Mouse (Mus musculus) midbrain, postnatal 0 days (tissue): Measurements from ENCODE around the gene Ptprm. TPM values are rescaled to one million over a fixed set of nuclear protein-coding genes. Genes with fewer than 3 reads are reported as not detected.

Experiments used
- ATAC-seq: fragments of 200-750 bp; cut with Nextera tagmentation; 2 replicates; pipeline ENCODE4 v1.8.0; 2017; ENCODE audit warnings: moderate number of reproducible peaks, mild to moderate bottlenecking, moderate TSS enrichment, moderate library complexity; ENCODE audit not compliant: low FRiP score
- DNase-seq: peaks from one replicate; pipeline ENCODE4 v3.0.0-alpha.2; 2015; ENCODE audit warnings: low spot score
- H3K27ac ChIP-seq: fragments of 300-500 bp; sonication (generic); 2 replicates; pipeline ENCODE4 v1.5.1; 2014; ENCODE audit warnings: low read depth, mild to moderate bottlenecking, low read length, mixed read lengths
- H3K27me3 ChIP-seq: fragments of 300-500 bp; sonication (generic); 2 replicates; pipeline ENCODE4 v1.6.1; 2014; ENCODE audit warnings: low read length, control low read depth, mixed read lengths; ENCODE audit not compliant: insufficient read depth
- H3K36me3 ChIP-seq: fragments of 300-500 bp; sonication (generic); 2 replicates; pipeline ENCODE4 v1.6.1; 2014; ENCODE audit warnings: low read length, control low read depth, mixed read lengths; ENCODE audit not compliant: insufficient read depth
- H3K4me1 ChIP-seq: fragments of 300-500 bp; sonication (generic); 2 replicates; pipeline ENCODE4 v1.6.1; 2014; ENCODE audit warnings: mild to moderate bottlenecking, control low read depth, antibody characterized with exemption, low read length, mixed read lengths; ENCODE audit not compliant: insufficient read depth
- H3K4me2 ChIP-seq: fragments of 300-500 bp; sonication (generic); 2 replicates; pipeline ENCODE4 v1.6.1; 2014; ENCODE audit warnings: low read depth, mild to moderate bottlenecking, low read length, mixed read lengths; ENCODE audit not compliant: poor library complexity, severe bottlenecking
- H3K4me3 ChIP-seq: fragments of 300-500 bp; sonication (generic); 2 replicates; pipeline ENCODE4 v1.5.1; 2014; ENCODE audit warnings: low read depth, mild to moderate bottlenecking, low read length, moderate library complexity
- H3K9ac ChIP-seq: fragments of 300-500 bp; sonication (generic); replicated peaks from 2 replicates; pipeline ENCODE4 v1.6.1; 2014; ENCODE audit warnings: mild to moderate bottlenecking, low read length, moderate library complexity, mixed read lengths; ENCODE audit not compliant: poor library complexity, severe bottlenecking
- H3K9me3 ChIP-seq: fragments of 300-500 bp; sonication (generic); 2 replicates; pipeline ENCODE4 v1.6.1; 2016; ENCODE audit warnings: low read length, control low read depth
- CTCF ChIP-seq: IDR thresholded peaks from 2 replicates; pipeline ENCODE4 v1.5.1; 2016; ENCODE audit warnings: antibody characterized with exemption, mild to moderate bottlenecking
- WGBS: fragments of 180-500 bp; shearing (Covaris S2); extraction: QIAGEN DNeasy Blood & Tissue Kit; methylation state at CpG from one replicate; pipeline ENCODE4 v1.1.7; 2014; 5-methylcytosine and 5-hydroxymethylcytosine counted together
- polyA plus RNA-seq: library from polyadenylated mRNA; unstranded; fragments of >200 nt; fragmentation: Nextera tagmentation; extraction: Ambion mirVana; gene quantifications from 2 replicates; pipeline ENCODE4 v1.2.1, GENCODE M21; 2015
- total RNA-seq: library from RNA; depleted of rRNA; stranded (reverse); fragments of >200 nt; gene quantifications from 2 replicates; pipeline ENCODE4 v1.2.3, GENCODE M21; 2014

Gene Ptprm
- total and polyA plus RNA-seq, 2 experiments from 2014 or later: 18.3 to 43.5 TPM

DNA sequence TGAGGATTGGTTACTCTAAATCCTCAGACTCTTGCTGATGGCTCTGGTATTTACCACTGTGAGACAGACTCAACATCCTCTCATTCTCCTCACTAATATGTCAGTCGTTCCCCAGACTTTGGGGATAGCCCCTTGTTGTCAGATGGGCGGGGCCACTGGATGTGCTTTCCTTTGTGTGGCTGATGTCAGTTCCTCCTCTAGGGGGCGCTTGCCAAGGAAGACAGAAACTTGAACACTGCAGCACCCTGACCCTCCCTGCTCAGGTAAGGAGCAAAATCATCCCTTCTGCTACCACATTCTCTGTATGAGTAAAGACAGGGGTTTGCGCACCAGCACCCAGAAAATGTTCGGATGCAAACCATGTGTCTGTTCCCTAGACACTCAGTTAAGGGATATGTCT, 266.7 kb downstream of the Ptprm start:
- 66% methylated on average over 5 of the region's 5 CpGs for WGBS
- peak; percentile 41 for TF ChIP-seq CTCF
- DNase-seq (no peak), ATAC-seq (no peak)
- H3K27me3 ChIP-seq: no peaks in the 10 kb centered on the region
- no peaks in the 10 kb centered on the region for H3K36me3 ChIP-seq
- H3K9me3 ChIP-seq: no peaks in the 10 kb centered on the region
- no peak overlapping the region for H3K4me2 ChIP-seq
- no peak overlapping the region for H3K9ac ChIP-seq
- H3K27ac ChIP-seq: no peak overlapping the region
- peaks cover 6% of the 10 kb centered on the region; the same call in 1 of the 2 replicates for H3K4me1 ChIP-seq
- no peak overlapping the region for H3K4me3 ChIP-seq

DNA sequence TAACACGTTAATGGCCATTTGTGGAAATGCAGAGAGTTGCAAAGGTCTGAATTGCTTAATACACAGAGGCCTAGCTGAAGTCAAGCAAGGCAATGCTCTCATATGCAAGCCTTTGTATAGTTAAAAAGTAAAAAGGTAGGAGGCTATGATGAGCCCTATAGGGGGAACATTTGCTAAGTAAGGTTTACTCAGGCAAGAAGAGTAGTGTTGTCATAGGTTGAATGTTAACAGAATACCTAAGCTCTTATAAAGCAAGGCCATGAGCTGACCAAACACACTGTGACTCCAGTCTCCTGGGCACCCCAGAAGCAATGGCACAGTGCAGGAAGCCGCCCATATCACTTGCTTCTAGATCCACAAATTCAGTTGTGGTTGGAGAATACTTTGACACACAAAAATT, 267.4 kb downstream of the Ptprm start:
- Histone ChIP-seq H3K4me3 (no peak overlapping the region), H3K27me3 (no peaks in the 10 kb centered on the region), H3K9ac (no peak overlapping the region), H3K9me3 (no peaks in the 10 kb centered on the region), H3K27ac (no peak overlapping the region), H3K4me1 (peaks cover 6% of the 10 kb centered on the region; the same call in 1 of the 2 replicates), H3K36me3 (no peaks in the 10 kb centered on the region), H3K4me2 (no peak overlapping the region)
- DNase-seq (no peak), ATAC-seq (no peak)
- no peak for TF ChIP-seq CTCF
- WGBS: 89% methylated on average over 2 of the region's 2 CpGs

GRCm38 (mm10) chr17:67084501-67084900, 269.8 kb downstream of the Ptprm start:
- 43% methylated on average over 4 of the region's 4 CpGs for WGBS
- DNase-seq (peak; percentile 51), ATAC-seq (no peak)
- H3K4me2 ChIP-seq: no peak overlapping the region
- no peak for TF ChIP-seq CTCF
- no peaks in the 10 kb centered on the region for H3K4me1 ChIP-seq
- no peaks in the 10 kb centered on the region for H3K27me3 ChIP-seq
- no peak overlapping the region for H3K4me3 ChIP-seq
- H3K9me3 ChIP-seq: no peaks in the 10 kb centered on the region
- H3K36me3 ChIP-seq: no peaks in the 10 kb centered on the region
- no peak overlapping the region for H3K9ac ChIP-seq
- no peak overlapping the region for H3K27ac ChIP-seq

DNA sequence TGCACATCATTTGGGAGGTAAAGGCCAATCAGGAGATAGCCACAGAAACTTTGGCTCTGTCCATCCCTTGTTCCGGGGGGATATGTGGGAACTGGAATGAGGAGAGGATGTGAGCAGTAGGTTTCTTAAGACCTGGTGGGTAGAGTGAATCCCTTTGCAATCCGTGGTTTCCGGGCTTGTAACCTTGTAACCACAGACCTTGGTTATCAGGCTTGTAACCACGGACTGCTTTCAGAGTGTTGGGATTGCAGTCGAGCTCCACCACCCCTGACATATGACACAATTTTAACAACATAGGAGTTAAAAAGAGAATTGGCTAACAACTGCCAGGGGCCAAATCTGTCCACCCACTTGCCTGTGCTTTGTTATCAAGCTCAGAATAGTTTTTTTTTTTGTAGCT, 270.2 kb downstream of the Ptprm start:
- Histone ChIP-seq H3K36me3 (no peaks in the 10 kb centered on the region), H3K4me1 (no peaks in the 10 kb centered on the region), H3K9ac (no peak overlapping the region), H3K4me3 (no peak overlapping the region), H3K9me3 (no peaks in the 10 kb centered on the region), H3K4me2 (no peak overlapping the region), H3K27me3 (no peaks in the 10 kb centered on the region), H3K27ac (no peak overlapping the region)
- TF ChIP-seq CTCF: no peak
- no peak for DNase-seq
- no peak for ATAC-seq
- WGBS: 78% methylated on average over 5 of the region's 5 CpGs

GRCm38 (mm10) chr17:67079570-67079969, 274.7 kb downstream of the Ptprm start:
- H3K9ac ChIP-seq: no peak overlapping the region
- WGBS: 70% methylated on average over 1 of the region's 1 CpGs
- no peak for DNase-seq
- no peaks in the 10 kb centered on the region for H3K36me3 ChIP-seq
- H3K4me1 ChIP-seq: no peaks in the 10 kb centered on the region
- ATAC-seq: no peak
- H3K27ac ChIP-seq: no peak overlapping the region
- H3K4me3 ChIP-seq: no peak overlapping the region
- TF ChIP-seq CTCF: no peak
- H3K9me3 ChIP-seq: no peaks in the 10 kb centered on the region
- H3K27me3 ChIP-seq: no peaks in the 10 kb centered on the region
- no peak overlapping the region for H3K4me2 ChIP-seq

DNA sequence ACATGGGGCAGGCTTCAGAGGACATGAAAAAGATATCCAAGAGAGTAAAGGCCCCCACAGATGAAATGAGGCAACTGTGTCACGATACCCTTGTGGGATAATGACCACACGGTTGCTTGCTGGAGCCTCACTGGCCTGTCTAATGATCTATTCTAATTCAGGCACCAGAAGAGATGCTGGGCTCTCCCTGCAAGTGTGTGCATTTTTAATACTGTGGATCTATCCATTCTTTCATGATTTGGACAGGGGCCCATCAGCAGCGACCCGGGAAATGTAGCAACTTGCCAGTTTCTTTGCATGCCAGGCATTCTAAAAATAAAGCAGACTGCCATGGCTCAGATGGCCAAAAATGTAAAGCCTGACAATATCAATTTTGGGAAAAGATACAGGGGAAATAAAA, 280.7 kb downstream of the Ptprm start:
- no peak for TF ChIP-seq CTCF
- Histone ChIP-seq H3K27me3 (no peaks in the 10 kb centered on the region), H3K4me2 (no peak overlapping the region), H3K36me3 (no peaks in the 10 kb centered on the region), H3K9ac (no peak overlapping the region), H3K4me3 (no peak overlapping the region), H3K27ac (peak overlapping the region; percentile 43; the same call in 1 of the 2 replicates), H3K9me3 (no peaks in the 10 kb centered on the region), H3K4me1 (peaks cover 3% of the 10 kb centered on the region; the same call in 1 of the 2 replicates)
- WGBS: 27% methylated on average over 4 of the region's 4 CpGs
- DNase-seq (peak; percentile 40), ATAC-seq (no peak)
